Mouse (Mus musculus) embryonic facial prominence, embryonic 15.5 days (tissue): ENCODE measurements around the gene Dctd. TPM values are rescaled to one million over a fixed set of nuclear protein-coding genes. Genes with fewer than 3 reads are reported as not detected.
A peak's percentile ranks its signal among the peaks of the same experiment; 100 is the strongest.

Source experiments
- ATAC-seq: fragments of 200-750 bp; cut with Nextera tagmentation; 2 replicates; pipeline ENCODE4 v1.8.0; 2017; ENCODE audit warnings: low read depth, moderate TSS enrichment; ENCODE audit not compliant: insufficient number of reproducible peaks, low FRiP score, low TSS enrichment
- H3K27ac ChIP-seq: fragments of 300-500 bp; sonication (generic); replicated peaks from 2 replicates; pipeline ENCODE4 v1.5.1; 2015; ENCODE audit warnings: mild to moderate bottlenecking, inconsistent platforms
- H3K27me3 ChIP-seq: fragments of 300-500 bp; sonication (generic); 2 replicates; pipeline ENCODE4 v1.6.1; 2015; ENCODE audit warnings: inconsistent platforms
- H3K36me3 ChIP-seq: fragments of 300-500 bp; sonication (generic); 2 replicates; pipeline ENCODE4 v1.6.1; 2015; ENCODE audit warnings: mild to moderate bottlenecking, inconsistent platforms
- H3K4me1 ChIP-seq: fragments of 300-500 bp; sonication (generic); 2 replicates; pipeline ENCODE4 v1.6.1; 2015; ENCODE audit warnings: inconsistent platforms
- H3K4me2 ChIP-seq: fragments of 300-500 bp; sonication (generic); replicated peaks from 2 replicates; pipeline ENCODE4 v1.6.1; 2015; ENCODE audit warnings: mild to moderate bottlenecking, inconsistent platforms
- H3K4me3 ChIP-seq: fragments of 300-500 bp; sonication (generic); replicated peaks from 2 replicates; pipeline ENCODE4 v1.5.1; 2015; ENCODE audit warnings: mild to moderate bottlenecking, inconsistent platforms
- H3K9ac ChIP-seq: fragments of 300-500 bp; sonication (generic); 2 replicates; pipeline ENCODE4 v1.6.1; 2015; ENCODE audit warnings: inconsistent platforms
- H3K9me3 ChIP-seq: fragments of 300-500 bp; sonication (generic); replicated peaks from 2 replicates; pipeline ENCODE4 v1.6.1; 2016; ENCODE audit warnings: inconsistent platforms
- WGBS: fragments of 180-500 bp; shearing (Covaris S2); methylation state at CpG from one replicate; pipeline ENCODE4 v1.1.7; 2015; 5-methylcytosine and 5-hydroxymethylcytosine counted together
- polyA plus RNA-seq: library from polyadenylated mRNA; unstranded; fragments of >200 nt; fragmentation: Nextera tagmentation; extraction: Ambion mirVana; gene quantifications from 2 replicates; pipeline ENCODE4 v1.2.1, GENCODE M21; 2015

The Dctd gene
- polyA plus RNA-seq, 1 experiment from 2014 or later = 24.9 TPM

GRCm38 (mm10) chr8:48109856-48110780 is 11.2 kb downstream of the Dctd start:
- H3K4me1 ChIP-seq = peaks cover 7% of the 10 kb centered on the region
- peak overlapping the region; percentile 55 for H3K9ac ChIP-seq
- no peaks in the 10 kb centered on the region for H3K27me3 ChIP-seq
- peak overlapping the region; percentile 85 for H3K4me2 ChIP-seq
- H3K9me3 ChIP-seq = peaks cover 3% of the 10 kb centered on the region
- H3K27ac ChIP-seq = peak overlapping the region; percentile 65
- peaks cover 4% of the 10 kb centered on the region for H3K36me3 ChIP-seq
- ATAC-seq = peak; percentile 85
- under 1% methylated on average over 46 of the region's 61 CpGs for WGBS
- peak overlapping the region; percentile 81 for H3K4me3 ChIP-seq

- no peak overlapping the region for H3K4me2 ChIP-seq
- WGBS = 72% methylated on average over 6 of the region's 6 CpGs
- ATAC-seq = no peak
- no peak overlapping the region for H3K9ac ChIP-seq
- H3K36me3 ChIP-seq = peaks cover 33% of the 10 kb centered on the region
- H3K27ac ChIP-seq = no peak overlapping the region
- H3K9me3 ChIP-seq = peaks cover 14% of the 10 kb centered on the region; the same call in 1 of the 2 replicates
- H3K4me3 ChIP-seq = no peak overlapping the region
- no peaks in the 10 kb centered on the region for H3K4me1 ChIP-seq
- no peaks in the 10 kb centered on the region for H3K27me3 ChIP-seq
Observed at GRCm38 (mm10) chr8:48114591-48114990, 15.7 kb downstream of the Dctd start.

- Histone ChIP-seq H3K27me3 (no peaks in the 10 kb centered on the region), H3K9me3 (peaks cover 12% of the 10 kb centered on the region; the same call in 1 of the 2 replicates), H3K36me3 (peaks cover 21% of the 10 kb centered on the region), H3K4me2 (no peak overlapping the region), H3K4me1 (no peaks in the 10 kb centered on the region), H3K27ac (no peak overlapping the region), H3K9ac (no peak overlapping the region), H3K4me3 (no peak overlapping the region)
- 90% methylated on average over 1 of the region's 1 CpGs for WGBS
- ATAC-seq = no peak
Observed at GRCm38 (mm10) chr8:48122991-48123390, 24.1 kb downstream of the Dctd start.

- no peak for ATAC-seq
- no peak overlapping the region for H3K4me3 ChIP-seq
- WGBS = 87% methylated on average over 8 of the region's 8 CpGs
Observed at GRCm38 (mm10) chr8:48124857-48125256, 26.0 kb downstream of the Dctd start.

GRCm38 (mm10) chr8:48126954-48127353 is 28.1 kb downstream of the Dctd start:
- Histone ChIP-seq H3K9ac (no peak overlapping the region), H3K9me3 (no peaks in the 10 kb centered on the region), H3K4me3 (no peak overlapping the region), H3K4me2 (no peak overlapping the region), H3K36me3 (peaks cover 20% of the 10 kb centered on the region), H3K27ac (no peak overlapping the region), H3K27me3 (no peaks in the 10 kb centered on the region), H3K4me1 (no peaks in the 10 kb centered on the region)
- ATAC-seq = no peak
- WGBS = 86% methylated on average over 13 of the region's 13 CpGs

More at GRCm38 (mm10) chr8:48124857-48125256, 26.0 kb downstream of the Dctd start:
- H3K4me1 ChIP-seq = no peaks in the 10 kb centered on the region
- no peak overlapping the region for H3K4me2 ChIP-seq
- no peak overlapping the region for H3K9ac ChIP-seq
- H3K27ac ChIP-seq = no peak overlapping the region
- no peaks in the 10 kb centered on the region for H3K9me3 ChIP-seq
- H3K27me3 ChIP-seq = no peaks in the 10 kb centered on the region
- H3K36me3 ChIP-seq = peaks cover 20% of the 10 kb centered on the region

- no peaks in the 10 kb centered on the region for H3K27me3 ChIP-seq
- H3K4me2 ChIP-seq = no peak overlapping the region
- no peak overlapping the region for H3K9ac ChIP-seq
- ATAC-seq = no peak
- no peak overlapping the region for H3K27ac ChIP-seq
- H3K4me3 ChIP-seq = no peak overlapping the region
- H3K36me3 ChIP-seq = peaks cover 23% of the 10 kb centered on the region
- 84% methylated on average over 8 of the region's 8 CpGs for WGBS
- no peaks in the 10 kb centered on the region for H3K4me1 ChIP-seq
- H3K9me3 ChIP-seq = no peaks in the 10 kb centered on the region
Observed at GRCm38 (mm10) chr8:48130266-48130665, 31.4 kb downstream of the Dctd start.

- Histone ChIP-seq H3K36me3 (peaks cover 19% of the 10 kb centered on the region), H3K4me1 (no peaks in the 10 kb centered on the region), H3K9ac (no peak overlapping the region), H3K4me3 (no peak overlapping the region), H3K9me3 (no peaks in the 10 kb centered on the region), H3K4me2 (no peak overlapping the region), H3K27ac (no peak overlapping the region), H3K27me3 (no peaks in the 10 kb centered on the region)
- 73% methylated on average over 5 of the region's 5 CpGs for WGBS
- ATAC-seq = no peak
Observed at GRCm38 (mm10) chr8:48133321-48133720, 34.4 kb downstream of the Dctd start.

- ATAC-seq = no peak
- no peaks in the 10 kb centered on the region for H3K9me3 ChIP-seq
- no peak overlapping the region for H3K9ac ChIP-seq
- peaks cover 14% of the 10 kb centered on the region; the same call in 1 of the 2 replicates for H3K4me1 ChIP-seq
- no peak overlapping the region for H3K27ac ChIP-seq
- no peak overlapping the region for H3K4me2 ChIP-seq
- no peak overlapping the region for H3K4me3 ChIP-seq
- H3K27me3 ChIP-seq = no peaks in the 10 kb centered on the region
- peaks cover 14% of the 10 kb centered on the region for H3K36me3 ChIP-seq
- 78% methylated on average over 30 of the region's 30 CpGs for WGBS
Observed at GRCm38 (mm10) chr8:48136804-48137650, 38.1 kb downstream of the Dctd start.

GRCm38 (mm10) chr8:48137651-48137937 is 38.7 kb downstream of the Dctd start:
- no peak overlapping the region for H3K9ac ChIP-seq
- no peak overlapping the region for H3K4me3 ChIP-seq
- H3K27me3 ChIP-seq = no peaks in the 10 kb centered on the region
- H3K4me2 ChIP-seq = no peak overlapping the region
- no peak for ATAC-seq
- no peak overlapping the region for H3K27ac ChIP-seq
- 70% methylated on average over 3 of the region's 3 CpGs for WGBS
- peaks cover 14% of the 10 kb centered on the region; the same call in 1 of the 2 replicates for H3K4me1 ChIP-seq
- H3K9me3 ChIP-seq = no peaks in the 10 kb centered on the region
- peaks cover 14% of the 10 kb centered on the region for H3K36me3 ChIP-seq

- 65% methylated on average over 5 of the region's 5 CpGs for WGBS
- Histone ChIP-seq H3K27me3 (no peaks in the 10 kb centered on the region), H3K9ac (no peak overlapping the region), H3K36me3 (peaks cover 4% of the 10 kb centered on the region; the same call in 1 of the 2 replicates), H3K4me2 (no peak overlapping the region), H3K9me3 (no peaks in the 10 kb centered on the region), H3K27ac (no peak overlapping the region), H3K4me1 (peaks cover 18% of the 10 kb centered on the region; the same call in 1 of the 2 replicates), H3K4me3 (no peak overlapping the region)
- peak; percentile 39; the same call in 1 of the 2 replicates for ATAC-seq
Observed at GRCm38 (mm10) chr8:48141023-48141422, 42.1 kb downstream of the Dctd start.

- Histone ChIP-seq H3K4me3 (no peak overlapping the region), H3K9me3 (0 out of 2 replicates have a peak, but pooled peaks cover 4% of the 10 kb centered on the region), H3K9ac (no peak overlapping the region), H3K36me3 (no peaks in the 10 kb centered on the region; the same call in 1 of the 2 replicates), H3K27me3 (no peaks in the 10 kb centered on the region), H3K4me1 (peaks cover 12% of the 10 kb centered on the region; the same call in 1 of the 2 replicates), H3K27ac (no peak overlapping the region), H3K4me2 (no peak overlapping the region)
- 75% methylated on average over 5 of the region's 5 CpGs for WGBS
- ATAC-seq = no peak; the same call in 1 of the 2 replicates
Observed at GRCm38 (mm10) chr8:48145766-48146165, 46.9 kb downstream of the Dctd start.
